Mouse (Mus musculus) thymus, postnatal 0 days (tissue): ENCODE data around the gene Srcap. TPM values are rescaled to one million over a fixed set of nuclear protein-coding genes. Genes with fewer than 3 reads are reported as not detected.
"Not testable (repeated sequence)": the region's sequence is repeated elsewhere in the genome, so short reads cannot be mapped to it uniquely, and the experiment has no call there.

ENCODE experiments used
- DNase-seq: peaks from one replicate; pipeline ENCODE4 v3.0.0-alpha.2; 2015; ENCODE audit warnings: low spot score
- polyA plus RNA-seq: library from polyadenylated mRNA; unstranded; fragments of >200 nt; fragmentation: Nextera tagmentation; extraction: Ambion mirVana; gene quantifications from 2 replicates; pipeline ENCODE4 v1.2.1, GENCODE M21; 2015

Gene Srcap
- polyA plus RNA-seq, 1 experiment from 2014 or later: 29.8 TPM

- DNase-seq: no peak
Measured at GRCm38 (mm10) chr7:127489982-127490381, 21.8 kb upstream of the Srcap start.

- DNase-seq: no peak
Measured at GRCm38 (mm10) chr7:127491846-127492245, 19.9 kb upstream of the Srcap start.

- no peak for DNase-seq
Measured at GRCm38 (mm10) chr7:127494648-127495047, 17.1 kb upstream of the Srcap start.

- DNase-seq: no peak
Measured at GRCm38 (mm10) chr7:127497382-127497781, 14.4 kb upstream of the Srcap start.

GRCm38 (mm10) chr7:127498407-127498806 lies 13.4 kb upstream of the Srcap start:
- DNase-seq: peak; percentile 75

- no peak for DNase-seq
Measured at GRCm38 (mm10) chr7:127508291-127508690, 3.5 kb upstream of the Srcap start.

- DNase-seq: not testable (repeated sequence)
Measured at GRCm38 (mm10) chr7:127509830-127510229, 2.0 kb upstream of the Srcap start.

GRCm38 (mm10) chr7:127511241-127511640 lies 542 bp upstream of the Srcap start:
- no peak for DNase-seq

GRCm38 (mm10) chr7:127512231-127513015 lies 640 bp downstream of the Srcap start:
- DNase-seq: peak; percentile 98

GRCm38 (mm10) chr7:127513016-127513390 lies 1.2 kb downstream of the Srcap start:
- DNase-seq: no peak

GRCm38 (mm10) chr7:127513781-127514180 lies 2.0 kb downstream of the Srcap start:
- DNase-seq: no peak

GRCm38 (mm10) chr7:127515846-127516245 lies 4.1 kb downstream of the Srcap start:
- DNase-seq: no peak

GRCm38 (mm10) chr7:127516344-127516743 lies 4.6 kb downstream of the Srcap start:
- no peak for DNase-seq

GRCm38 (mm10) chr7:127519284-127519683 lies 7.5 kb downstream of the Srcap start, which contains the start of gene Gm42715:
TSS of gene Gm42715 (plus strand) at chr7:127519584.
- no peak for DNase-seq

GRCm38 (mm10) chr7:127541671-127542070 lies 29.9 kb downstream of the Srcap start:
- DNase-seq: no peak

GRCm38 (mm10) chr7:127549116-127549835 lies 37.5 kb downstream of the Srcap start:
- DNase-seq: no peak

- no peak for DNase-seq
Measured at GRCm38 (mm10) chr7:127551558-127551957, 39.8 kb downstream of the Srcap start.

GRCm38 (mm10) chr7:127560580-127560979 lies 48.8 kb downstream of the Srcap start:
- DNase-seq: no peak

- no peak for DNase-seq
Measured at GRCm38 (mm10) chr7:127561340-127561858, 49.6 kb downstream of the Srcap start, which contains the start of gene Tmem265. TSS of gene Tmem265 (plus strand) at chr7:127561390.

- no peak for DNase-seq
Measured at GRCm38 (mm10) chr7:127564381-127565150, 52.8 kb downstream of the Srcap start.

GRCm38 (mm10) chr7:127572895-127573471 lies 61.2 kb downstream of the Srcap start, which contains the start of gene Phkg2:
TSS of gene Phkg2 (plus strand) at chr7:127573340.
- DNase-seq: peak; percentile 96
